Mouse (Mus musculus) embryo, embryonic 9.5 days (tissue): Measurements from ENCODE around the gene Glb1l2.

Source experiments
- DNase-seq: peaks from one replicate; pipeline ENCODE4 v3.0.0-alpha.2; 2017; ENCODE audit errors: extremely low spot score

The Glb1l2 gene

GRCm38 (mm10) chr9:26728556-26728955 is 77.7 kb downstream of the Glb1l2 start:
- no peak for DNase-seq

GRCm38 (mm10) chr9:26727445-26727844 is 78.8 kb downstream of the Glb1l2 start:
- peak; percentile 43 for DNase-seq

GRCm38 (mm10) chr9:26725709-26726108 is 80.6 kb downstream of the Glb1l2 start:
- no peak for DNase-seq

DNA sequence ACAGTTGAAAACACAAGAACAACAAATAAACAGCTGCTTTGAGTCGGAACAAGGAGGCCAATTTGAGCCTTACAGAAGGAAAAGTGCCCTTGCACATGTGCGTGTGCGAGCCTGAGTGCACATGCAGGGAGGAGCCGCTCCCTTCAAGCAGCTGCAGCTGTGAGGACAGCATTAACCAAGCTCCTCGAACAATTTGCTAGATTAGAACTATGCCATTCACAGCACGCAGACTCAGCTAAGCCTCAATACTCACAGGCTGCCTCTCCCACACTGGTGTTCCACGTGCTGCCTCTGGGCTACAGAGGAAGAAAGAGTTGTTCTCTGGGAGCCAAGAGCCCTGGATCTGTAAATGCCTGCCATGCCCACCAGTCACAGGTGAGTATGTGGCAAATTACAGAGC is 84.5 kb downstream of the Glb1l2 start:
- DNase-seq: no peak

- DNase-seq: no peak
Observed at GRCm38 (mm10) chr9:26718388-26718787, 87.9 kb downstream of the Glb1l2 start.
